Mouse (Mus musculus) adrenal gland, postnatal 25 days (tissue): ENCODE data around the gene Camkmt. TPM values are rescaled to one million over a fixed set of nuclear protein-coding genes. Genes with fewer than 3 reads are reported as not detected.

Source experiments
- DNase-seq: peaks from one replicate; pipeline ENCODE4 v3.0.0; 2021; ENCODE audit warnings: mixed read lengths
- total RNA-seq: library from RNA; stranded (reverse); gene quantifications from 2 replicates; pipeline ENCODE4 v1.2.3, GENCODE M21; 2021

Gene Camkmt
- total RNA-seq, 1 experiment from 2014 or later = 8.0 TPM

DNA sequence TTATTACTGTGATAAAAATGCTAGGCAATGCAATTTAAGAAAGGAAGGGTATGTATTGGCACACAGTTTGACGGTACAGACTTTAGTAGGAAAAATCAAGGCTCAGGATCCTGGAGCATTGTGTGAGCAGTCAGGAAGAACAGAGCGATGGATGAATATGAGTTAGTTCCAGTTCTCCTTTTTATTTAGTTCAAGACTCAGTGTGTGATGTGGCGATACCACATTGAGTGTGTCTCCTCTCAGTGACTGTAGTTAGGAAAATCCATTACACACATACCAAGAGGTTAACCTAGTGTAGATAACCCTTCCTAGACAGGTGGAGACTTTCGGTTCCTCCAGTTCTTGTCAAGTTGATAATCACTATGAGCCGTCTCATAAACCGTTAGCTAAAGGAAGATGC lies 1.4 kb downstream of the Camkmt start:
- no peak for DNase-seq

DNA sequence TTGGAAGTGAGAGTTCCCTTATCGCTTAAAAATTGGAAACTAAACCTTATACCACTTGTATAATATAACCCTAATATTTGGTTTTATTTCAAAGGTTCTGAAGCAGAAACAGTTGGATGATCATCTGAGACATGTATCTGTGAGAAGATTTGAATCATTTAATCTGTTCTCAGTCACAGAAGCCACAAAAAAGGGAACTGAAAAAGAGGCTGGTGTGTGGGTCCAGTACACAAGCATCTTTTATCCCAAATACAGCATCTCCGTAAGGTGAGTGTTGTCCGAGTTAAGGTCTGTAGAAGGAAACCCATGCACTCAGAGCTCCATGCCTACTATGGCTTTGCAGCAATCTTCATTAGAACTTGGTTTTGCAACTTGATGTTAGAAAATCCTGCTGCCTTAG lies 6.0 kb downstream of the Camkmt start:
- no peak for DNase-seq

DNA sequence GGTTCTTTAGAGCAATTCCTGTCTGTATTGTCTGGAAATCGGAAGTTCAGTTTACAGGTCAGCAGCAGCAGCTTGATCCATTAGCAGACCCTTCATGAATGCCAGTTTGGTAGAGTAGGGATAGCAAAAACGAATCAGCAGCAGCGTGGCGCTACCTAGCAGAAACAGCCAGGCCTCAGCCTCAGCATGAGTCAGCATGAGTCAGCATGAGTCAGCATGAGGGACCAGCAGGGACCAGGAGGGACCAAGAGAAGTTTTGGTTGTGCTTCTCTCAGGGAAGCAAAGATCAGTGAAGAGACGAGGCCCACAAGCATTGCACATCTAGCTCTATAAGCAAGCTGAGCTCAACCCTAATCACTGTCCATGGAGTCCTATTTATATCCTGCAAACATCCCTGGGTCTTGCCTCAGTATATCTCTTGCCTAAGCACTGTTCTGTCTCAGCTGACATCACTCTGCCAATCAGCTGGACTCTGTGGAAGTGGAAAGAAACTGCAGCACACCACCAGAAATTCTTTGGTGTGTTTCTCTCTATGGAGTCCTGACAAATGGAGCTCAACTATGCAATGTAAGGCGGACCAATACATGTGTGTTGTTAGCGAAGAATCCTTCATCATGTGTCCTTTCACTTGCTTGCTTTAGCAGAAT lies 8.4 kb downstream of the Camkmt start:
- DNase-seq = no peak

- no peak for DNase-seq
Measured at GRCm38 (mm10) chr17:85100232-85100631, 9.9 kb downstream of the Camkmt start.

GRCm38 (mm10) chr17:85101751-85102150 lies 11.4 kb downstream of the Camkmt start:
- DNase-seq = no peak

GRCm38 (mm10) chr17:85103310-85103709 lies 13.0 kb downstream of the Camkmt start:
- no peak for DNase-seq

DNA sequence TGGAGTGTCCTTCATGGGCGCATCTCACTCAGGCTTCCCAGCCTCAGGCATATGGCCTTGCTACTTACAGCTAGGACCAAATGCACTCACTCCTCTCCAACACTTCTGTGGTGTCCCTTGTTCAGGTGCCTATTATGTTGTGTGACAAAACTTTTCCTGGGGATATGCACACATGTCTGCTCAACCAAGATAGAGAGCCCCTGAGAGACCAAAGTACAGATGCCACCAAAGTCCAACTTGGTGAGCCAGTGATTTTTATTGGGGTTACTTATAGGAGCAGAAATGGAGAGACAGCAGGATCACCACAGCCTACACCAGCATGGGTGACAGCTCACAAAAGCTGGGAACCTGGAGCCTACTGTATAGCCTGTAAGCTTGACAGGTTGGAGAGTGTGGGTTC lies 20.3 kb downstream of the Camkmt start:
- DNase-seq = no peak

DNA sequence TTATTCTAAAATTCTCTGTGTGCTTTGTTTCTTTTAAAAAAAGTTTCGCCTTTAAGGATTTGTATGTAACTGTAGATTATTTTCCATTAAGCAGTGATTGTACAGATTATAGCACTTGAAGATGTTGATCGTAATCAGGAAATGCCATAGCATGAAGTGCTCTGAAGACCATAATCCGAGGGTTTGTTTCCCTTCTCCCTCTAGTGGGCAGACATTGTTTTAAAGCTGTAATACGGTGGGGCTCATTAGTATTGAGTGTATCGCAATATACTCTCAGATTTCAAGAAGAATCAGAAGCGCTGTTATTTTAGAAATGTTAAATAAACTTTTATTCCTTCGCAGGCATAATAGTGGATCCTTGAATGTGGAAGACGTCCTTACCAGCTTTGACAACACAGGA lies 23.1 kb downstream of the Camkmt start:
- no peak for DNase-seq

DNA sequence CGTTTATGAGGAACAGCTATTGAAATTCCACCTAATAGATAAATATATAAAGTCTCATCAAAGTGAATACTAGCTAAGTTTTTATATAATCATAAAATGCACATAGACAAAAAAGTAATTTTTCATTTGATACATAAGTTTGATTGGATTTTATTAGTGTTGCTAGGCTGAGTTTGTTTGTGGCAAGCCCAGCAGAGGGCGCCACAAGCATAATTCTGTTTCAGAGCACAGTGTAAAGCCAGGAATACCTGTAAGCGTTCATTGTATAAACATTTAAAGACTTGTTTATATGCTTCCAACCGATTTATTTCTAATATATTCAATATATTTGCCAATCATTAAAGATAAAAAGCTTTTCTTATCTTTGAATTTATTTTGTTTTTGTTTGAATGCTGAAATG lies 26.3 kb downstream of the Camkmt start:
- peak; percentile 76 for DNase-seq

DNA sequence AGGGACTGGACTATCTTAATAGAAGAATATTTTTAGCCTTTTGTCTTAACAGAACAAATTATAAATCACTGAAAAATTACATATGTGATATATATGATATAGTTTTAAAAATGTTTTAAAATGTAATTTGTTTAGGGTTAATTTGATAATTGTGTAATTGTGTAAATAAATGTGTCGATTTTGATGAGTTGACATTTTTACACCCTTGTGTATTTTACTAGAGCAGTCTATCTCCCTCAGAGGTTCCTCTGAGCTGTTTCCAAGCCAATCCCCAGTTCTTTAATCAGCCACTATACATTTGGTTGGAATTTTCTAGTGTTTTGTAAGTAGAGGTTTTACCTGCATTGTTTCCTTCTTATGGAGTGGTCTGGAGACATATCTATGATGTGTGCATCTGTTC lies 48.0 kb downstream of the Camkmt start:
- DNase-seq = no peak

GRCm38 (mm10) chr17:85141621-85142020 lies 51.3 kb downstream of the Camkmt start:
- no peak for DNase-seq

GRCm38 (mm10) chr17:85142495-85143111 lies 52.3 kb downstream of the Camkmt start:
- no peak for DNase-seq

DNA sequence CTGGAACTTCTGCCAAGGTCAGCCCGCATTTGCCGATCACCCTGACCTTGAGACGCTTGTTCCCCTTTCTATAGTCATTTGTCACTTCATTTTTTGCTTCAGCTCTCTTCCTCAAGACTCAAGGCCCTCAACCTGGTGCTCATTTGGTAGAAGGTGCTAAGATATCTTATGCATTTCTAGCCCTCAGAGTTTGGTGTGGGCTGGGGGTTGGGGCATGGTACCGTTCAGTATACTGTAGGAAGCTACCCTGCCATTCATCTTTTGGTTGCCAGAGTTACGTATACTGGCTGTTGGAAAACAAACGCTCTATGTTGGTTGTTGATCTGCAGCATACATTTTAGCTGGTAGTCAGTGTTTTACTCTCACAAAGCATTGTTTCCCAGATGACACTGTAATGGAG lies 53.8 kb downstream of the Camkmt start:
- DNase-seq = peak; percentile 4

GRCm38 (mm10) chr17:85148348-85148747 lies 58.0 kb downstream of the Camkmt start:
- no peak for DNase-seq

DNA sequence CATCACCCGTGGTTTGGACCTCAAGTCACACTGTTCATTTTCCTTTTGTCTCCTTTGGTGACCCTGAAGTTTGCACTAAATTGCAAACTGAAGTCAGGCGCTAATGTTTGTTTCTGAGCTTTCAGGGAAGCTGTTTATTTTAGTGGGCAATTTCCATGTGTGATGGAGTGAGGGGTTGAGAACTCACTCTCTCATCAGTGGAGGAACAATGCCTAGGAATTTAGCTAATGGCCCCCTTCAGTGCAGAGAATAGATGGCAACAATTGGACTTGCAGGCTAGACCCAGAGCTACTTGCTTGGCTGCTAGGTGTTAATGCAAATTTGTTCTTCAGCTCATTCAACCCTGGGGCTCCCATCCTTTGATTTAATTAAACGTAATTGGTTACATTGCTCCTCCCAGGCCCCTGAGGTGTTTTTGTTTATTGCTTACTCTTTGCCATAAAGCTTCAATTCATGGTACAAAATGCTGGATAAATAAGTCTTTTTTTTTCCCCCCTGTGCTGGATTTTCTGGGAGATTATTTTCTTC lies 58.9 kb downstream of the Camkmt start:
- no peak for DNase-seq

DNA sequence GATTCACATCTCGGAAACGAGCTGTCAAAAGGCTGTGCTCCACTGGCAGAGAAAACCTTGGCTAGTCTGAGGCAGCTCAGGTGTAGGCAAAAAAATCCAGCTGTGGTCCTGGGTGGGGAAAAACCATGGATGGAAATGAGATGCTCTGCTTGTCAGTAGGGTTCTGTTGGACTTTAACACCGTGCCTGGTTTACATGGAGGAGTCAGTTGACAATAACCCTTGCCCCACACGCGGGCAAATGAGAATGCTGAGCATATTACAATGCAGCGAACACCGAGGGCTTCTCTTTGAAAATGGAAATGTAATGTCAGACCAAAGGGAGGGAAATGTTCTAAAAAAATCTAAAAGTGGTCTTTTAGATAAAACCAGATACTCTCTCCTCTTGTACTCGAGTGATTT lies 60.9 kb downstream of the Camkmt start:
- no peak for DNase-seq

GRCm38 (mm10) chr17:85158202-85158601 lies 67.8 kb downstream of the Camkmt start:
- DNase-seq = no peak

GRCm38 (mm10) chr17:85159526-85159925 lies 69.2 kb downstream of the Camkmt start:
- no peak for DNase-seq

DNA sequence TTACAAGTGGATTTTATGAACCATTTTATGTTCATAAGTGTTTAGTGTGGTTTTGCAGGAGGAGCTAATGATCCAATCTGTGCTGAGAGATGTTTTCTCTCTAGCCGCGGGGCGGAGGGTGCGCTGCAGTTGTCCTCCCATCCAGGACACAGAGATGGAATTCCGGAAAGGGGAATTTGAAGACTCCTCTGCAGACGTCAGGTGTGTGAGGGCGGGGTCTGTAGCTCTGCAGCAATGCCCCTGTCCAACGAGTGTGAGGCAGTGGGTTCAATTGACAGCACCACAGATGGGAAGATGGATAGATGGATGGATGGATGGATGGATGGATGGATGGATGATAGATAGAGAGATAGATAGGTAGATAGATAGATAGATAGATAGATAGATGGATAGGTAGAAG lies 70.4 kb downstream of the Camkmt start:
- DNase-seq = no peak

- no peak for DNase-seq
Measured at GRCm38 (mm10) chr17:85162569-85163271, 72.4 kb downstream of the Camkmt start.

GRCm38 (mm10) chr17:85163272-85163610 lies 72.9 kb downstream of the Camkmt start:
- DNase-seq = no peak

GRCm38 (mm10) chr17:85168761-85169160 lies 78.4 kb downstream of the Camkmt start:
- DNase-seq = no peak

DNA sequence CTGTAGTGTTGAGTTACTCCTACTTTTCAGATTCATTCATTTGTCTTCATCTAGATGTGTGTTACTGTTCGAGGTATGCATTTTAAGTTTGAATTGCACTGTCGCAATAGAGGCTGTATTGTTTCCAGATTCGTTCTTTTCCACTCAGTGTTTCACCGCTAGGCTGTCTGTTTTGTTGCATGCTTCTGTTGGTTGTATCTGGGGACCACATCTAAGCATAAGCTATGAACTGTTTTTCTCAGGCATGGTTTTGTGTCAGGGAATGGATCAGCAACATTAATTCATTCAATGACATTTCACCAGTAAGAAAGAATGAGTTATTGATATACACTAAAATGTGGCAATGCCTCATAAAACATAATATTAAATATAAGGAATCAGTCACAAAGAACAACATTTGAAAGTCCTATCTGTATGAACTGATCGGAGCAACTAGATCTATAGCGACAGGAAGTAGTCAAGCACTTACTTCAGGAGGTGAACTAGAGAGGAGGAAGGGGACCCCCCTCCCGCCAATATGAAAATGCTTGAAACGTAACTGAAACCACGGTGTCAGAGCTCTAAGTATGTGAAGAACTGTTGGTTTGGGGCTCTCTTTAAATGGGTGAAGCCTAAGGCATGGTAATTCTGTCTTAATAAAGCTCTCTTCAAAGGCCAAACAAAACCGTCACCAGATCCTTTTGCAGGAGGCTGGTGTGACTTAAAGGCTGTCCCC lies 80.3 kb downstream of the Camkmt start:
- DNase-seq = no peak
